Mouse (Mus musculus) brain, adult 2 months (tissue): Measurements from ENCODE around the gene Ebf3.

Experiments used
- DNase-seq: peaks from one replicate; pipeline ENCODE4 v3.0.0; 2011; ENCODE audit warnings: low read depth, low spot score

Gene Ebf3

DNA sequence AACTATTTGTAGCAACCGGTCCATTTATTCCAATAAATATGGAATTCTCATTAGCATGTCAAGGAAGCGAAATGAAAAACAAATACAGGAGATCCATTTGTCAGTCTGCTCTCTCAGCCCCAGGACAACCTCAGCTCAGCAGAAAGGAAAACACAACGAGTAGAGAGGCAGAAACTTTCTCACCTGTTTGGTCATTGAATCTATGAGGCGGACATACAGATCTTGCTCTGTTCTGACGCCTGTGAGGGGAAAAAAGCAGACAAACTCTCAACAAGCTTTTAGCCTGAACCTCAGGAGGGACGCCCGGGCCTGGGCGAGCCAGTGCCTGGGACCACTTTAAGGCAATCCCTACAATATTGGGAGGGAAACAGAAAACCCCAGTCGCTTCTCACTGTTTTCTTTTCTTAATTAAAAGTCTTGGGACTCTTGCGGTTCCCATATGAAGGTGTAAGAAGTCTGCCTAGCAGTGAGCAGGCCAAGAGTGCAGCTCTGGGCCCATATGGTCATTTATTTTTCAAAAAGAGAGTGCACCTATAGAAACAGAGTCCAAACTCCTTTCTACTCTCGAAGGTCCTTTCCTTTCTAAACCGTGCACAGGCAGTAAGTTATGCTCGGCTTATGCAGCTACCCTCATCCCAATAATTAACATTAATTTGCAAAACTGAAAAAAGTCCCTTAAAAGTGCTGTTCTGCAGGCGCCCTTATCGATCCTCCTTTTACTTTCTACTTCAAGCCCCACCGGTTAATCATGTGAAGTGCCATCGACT, 1.9 kb downstream of the Ebf3 start:
- DNase-seq, result no peak

- no peak for DNase-seq
These were observed 2.7 kb downstream of the Ebf3 start for GRCm38 (mm10) chr7:137311341-137312110.

DNA sequence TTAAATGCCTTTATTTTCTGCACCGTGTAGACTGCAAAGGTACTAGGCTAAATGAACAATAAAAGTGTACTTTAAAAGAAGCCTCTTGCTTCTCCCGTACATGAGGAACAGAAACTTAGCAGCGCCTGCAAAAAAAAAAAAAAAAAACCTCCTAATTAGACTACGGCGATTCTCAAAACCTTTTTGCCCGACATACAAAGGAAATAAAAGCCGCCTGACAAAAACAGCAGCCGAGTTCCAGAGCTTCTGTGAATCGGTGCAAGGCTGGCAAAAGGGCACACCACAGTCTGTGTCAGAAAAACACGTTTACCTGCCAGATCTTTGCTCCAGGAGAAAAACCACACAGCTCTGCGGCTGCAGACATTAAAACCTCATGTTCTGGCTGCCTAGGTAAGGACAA, 3.4 kb downstream of the Ebf3 start:
- DNase-seq, result no peak

DNA sequence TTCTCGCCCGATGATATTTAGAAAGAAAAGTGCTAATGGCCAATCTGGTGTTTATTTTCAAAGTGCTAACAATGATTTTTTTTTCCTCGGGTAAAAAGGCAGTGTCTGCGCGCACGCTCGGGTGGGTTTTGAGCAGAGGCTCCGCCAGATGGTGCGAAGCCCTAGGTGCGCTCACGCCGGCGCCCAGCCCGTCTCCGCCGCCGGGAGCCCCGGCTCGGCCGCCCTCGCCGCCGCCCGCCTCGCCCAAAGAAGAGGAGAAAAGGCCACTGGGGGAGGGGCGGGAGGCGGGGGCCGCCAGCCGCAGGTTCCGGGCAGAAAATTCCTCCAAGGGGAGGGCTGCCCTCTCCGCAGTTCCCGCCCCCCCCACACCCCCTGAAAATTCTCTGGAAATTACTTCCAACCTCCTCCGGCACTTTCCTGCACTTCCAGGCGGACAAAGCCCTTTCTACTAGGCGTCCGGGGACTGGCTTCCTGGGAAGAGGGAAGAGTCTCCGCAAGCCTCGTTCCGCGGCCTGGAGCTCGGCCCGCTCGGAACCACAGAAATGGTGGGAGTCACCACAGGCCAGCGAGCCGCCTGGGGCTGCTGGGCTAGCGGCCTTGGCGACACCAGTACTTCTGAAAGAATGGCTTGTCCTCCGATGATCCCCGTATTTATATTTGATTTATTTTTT, 4.0 kb downstream of the Ebf3 start:
- no peak for DNase-seq

GRCm38 (mm10) chr7:137309071-137310066, 4.9 kb downstream of the Ebf3 start:
- DNase-seq, result no peak

DNA sequence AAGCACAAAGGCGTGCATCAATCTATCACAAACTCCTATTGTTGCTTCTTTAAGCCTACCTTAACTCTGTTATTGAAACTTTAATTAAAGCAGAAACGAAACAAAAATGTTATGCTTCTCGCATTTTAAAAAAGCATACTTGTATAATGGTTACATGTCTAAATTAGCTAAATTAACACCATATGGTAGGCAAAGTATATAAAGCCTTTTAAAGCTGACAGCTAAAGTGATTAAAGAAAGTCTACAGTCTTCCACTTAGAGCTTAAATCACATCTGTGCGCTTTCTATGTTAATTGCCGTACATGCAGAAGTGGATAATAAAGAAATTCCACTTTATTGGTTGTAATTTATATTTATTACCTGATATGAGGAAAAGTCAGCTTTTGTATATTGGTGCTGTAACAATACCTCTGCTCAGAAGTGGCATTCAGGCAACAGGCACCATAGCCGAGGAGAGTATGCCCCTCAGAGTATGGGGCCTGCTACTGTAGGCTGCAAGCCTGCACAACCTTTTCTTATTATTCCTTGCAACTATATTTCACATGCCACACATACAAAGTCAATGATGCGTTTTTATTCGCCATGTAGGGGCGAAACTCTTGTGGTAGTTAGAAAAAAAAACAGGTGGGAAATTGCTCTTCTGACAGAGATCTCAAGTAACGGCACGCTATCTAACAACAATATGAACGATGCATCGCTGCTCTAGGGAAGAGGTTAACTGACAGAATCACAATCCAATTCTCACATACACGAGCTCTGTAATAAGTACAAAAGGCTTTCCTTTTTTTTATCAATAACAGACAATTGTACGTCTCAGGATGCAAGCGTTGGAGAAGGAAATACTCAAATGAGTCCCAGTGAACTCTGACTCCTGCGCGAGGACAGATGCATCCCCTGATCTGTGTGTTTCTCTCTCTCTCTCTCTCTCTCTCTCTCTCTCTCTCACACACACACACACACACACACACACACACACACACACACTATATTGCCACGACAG, 5.9 kb downstream of the Ebf3 start:
- DNase-seq, result no peak

DNA sequence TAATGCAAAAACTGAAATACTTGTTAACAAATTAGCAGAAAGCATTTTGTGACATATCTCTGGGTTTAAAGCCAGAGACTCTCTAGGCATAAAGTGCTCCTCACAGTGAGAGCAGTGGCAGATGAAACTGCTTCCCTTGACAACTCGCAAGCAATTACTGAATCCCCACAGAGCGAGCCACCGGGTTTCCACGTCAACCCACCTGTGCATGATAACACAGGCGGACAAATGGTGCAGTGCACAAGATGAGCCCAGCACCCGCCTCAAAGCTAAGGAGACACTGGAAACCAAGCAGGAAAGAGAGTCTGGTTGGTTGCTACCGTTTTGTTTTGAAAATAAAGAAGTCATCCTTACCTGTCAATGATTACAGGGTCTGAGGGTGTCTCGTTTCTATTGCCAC, 7.1 kb downstream of the Ebf3 start:
- no peak for DNase-seq

GRCm38 (mm10) chr7:137306127-137306526, 8.1 kb downstream of the Ebf3 start:
- no peak for DNase-seq

- DNase-seq, result no peak
These were observed 10.5 kb downstream of the Ebf3 start for GRCm38 (mm10) chr7:137303776-137304171.

GRCm38 (mm10) chr7:137302961-137303775, 11.1 kb downstream of the Ebf3 start:
- DNase-seq, result no peak

GRCm38 (mm10) chr7:137302161-137302560, 12.1 kb downstream of the Ebf3 start:
- no peak for DNase-seq

DNA sequence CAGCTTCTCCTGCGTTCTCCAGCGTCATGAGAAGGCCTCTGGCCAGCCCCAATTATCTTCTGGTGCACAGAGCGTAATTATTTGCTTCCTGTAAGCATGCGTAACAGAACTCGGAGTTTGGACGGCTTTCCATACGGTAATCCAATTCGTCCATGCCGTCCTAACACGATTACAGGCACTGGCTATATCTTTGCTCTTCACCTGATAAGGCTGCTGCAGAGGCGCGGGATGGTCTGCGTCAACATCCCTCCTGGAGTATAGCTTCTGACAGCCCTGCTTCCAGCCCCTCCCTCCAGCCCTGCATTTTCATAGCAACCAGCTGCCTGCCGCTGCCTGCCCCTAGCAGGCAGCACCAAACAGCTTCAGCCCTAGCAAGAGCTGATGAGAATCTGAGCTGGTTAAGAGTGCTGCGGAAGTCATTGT, 12.9 kb downstream of the Ebf3 start:
- DNase-seq, result no peak

GRCm38 (mm10) chr7:137300826-137301225, 13.4 kb downstream of the Ebf3 start:
- no peak for DNase-seq

- DNase-seq, result no peak
These were observed 14.1 kb downstream of the Ebf3 start for GRCm38 (mm10) chr7:137300169-137300568.

GRCm38 (mm10) chr7:137297594-137298381, 16.5 kb downstream of the Ebf3 start:
- DNase-seq, result no peak

DNA sequence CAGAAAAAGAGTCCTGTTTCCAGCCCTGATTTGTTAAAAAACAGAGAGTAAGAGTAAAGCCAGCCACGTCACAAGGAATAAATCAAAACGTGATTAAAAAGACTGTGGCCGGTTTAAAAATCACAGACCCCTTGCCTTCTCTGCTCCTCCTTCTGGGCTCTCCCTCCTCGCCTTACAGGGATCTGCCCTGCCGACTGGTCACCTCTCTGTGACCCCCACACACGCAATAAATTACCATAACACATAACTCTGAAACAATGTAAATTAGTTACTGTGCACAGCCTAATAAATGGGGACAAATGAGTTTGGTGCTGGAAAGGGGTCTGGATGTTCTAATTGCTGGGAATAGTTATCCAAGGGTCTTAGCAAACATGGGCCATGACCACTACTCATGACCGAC, 17.1 kb downstream of the Ebf3 start:
- no peak for DNase-seq

DNA sequence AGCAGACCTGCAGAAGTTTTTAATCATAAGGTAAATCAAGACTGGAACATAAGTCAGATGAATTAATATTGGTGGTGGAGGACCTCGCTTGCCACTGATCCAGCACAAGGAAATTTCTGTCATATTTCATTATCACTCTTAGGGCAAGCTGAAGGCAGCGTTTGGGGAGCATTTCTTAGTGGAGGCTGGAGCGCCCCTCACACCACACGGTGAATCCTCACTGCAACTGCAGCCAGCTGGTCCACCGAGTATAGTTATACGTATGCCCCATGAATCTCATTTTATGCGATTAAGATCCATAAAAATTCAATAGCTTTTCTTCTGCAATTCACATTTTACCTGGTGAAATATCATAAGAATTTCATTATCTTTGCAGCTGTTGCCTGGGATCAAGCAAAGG, 18.6 kb downstream of the Ebf3 start:
- DNase-seq, result no peak

GRCm38 (mm10) chr7:137294446-137294845, 19.8 kb downstream of the Ebf3 start:
- DNase-seq, result no peak
